Mouse (Mus musculus) embryonic stem cell, embryonic (primary cell): ENCODE data around the gene Lhfpl2.

Source experiments
- CTCF ChIA-PET, 4 experiments: fragments of 300-600 bp in 2 of 4; fragments of 350-600 bp in 2 of 4; sonication (Branson Sonifier 250); formaldehyde crosslinking; loops; one replicate each; lab custom pipeline; 2022; ENCODE audit warnings: inconsistent platforms in 2 of 4; lab: Charles Lee
- POLR2A ChIA-PET, 4 experiments: fragments of 300-600 bp in 2 of 4; fragments of 350-600 bp in 2 of 4; sonication (Branson Sonifier 250); formaldehyde crosslinking; loops; one replicate each; lab custom pipeline; 2022; ENCODE audit warnings: antibody characterized with exemption in 4 of 4, inconsistent platforms in 1 of 4; lab: Charles Lee

Gene Lhfpl2

GRCm38 (mm10) chr13:94198616-94199015, 141.0 kb downstream of the Lhfpl2 start:
- CTCF ChIA-PET, result interaction anchor here in 1 of 4 experiments (0.6 kb wide), 1 partner anchor 1177 kb away, joined by 5 read pairs; the partner anchor contains the start of gene Aggf1
- POLR2A ChIA-PET, result no interaction called here

- CTCF ChIA-PET, result interaction anchor here in 3 of 4 experiments (0.5 to 0.8 kb wide), 4 partner anchors 9 to 193 kb away, joined by 3 read pairs; no protein-coding TSS in a partner anchor
- POLR2A ChIA-PET, result interaction anchor here in 1 of 4 experiments (0.7 kb wide), 1 partner anchor 13 kb away, joined by 3 read pairs; no protein-coding TSS in a partner anchor
These were observed 142.2 kb downstream of the Lhfpl2 start for GRCm38 (mm10) chr13:94199829-94200228.

- ChIA-PET POLR2A (interaction anchor here in 3 of 4 experiments (0.7 to 1.2 kb wide), 4 partner anchors 41 to 120 kb away, joined by 3 to 6 read pairs (median 4); no protein-coding TSS in a partner anchor), CTCF (interaction anchor here (0.5 to 2.6 kb wide), 64 partner anchors 10 to 1360 kb away, joined by 3 to 14 read pairs (median 4); partner anchors contain the start of gene Arsb (in 1 of the 4))
These were observed 147.6 kb downstream of the Lhfpl2 start for GRCm38 (mm10) chr13:94205234-94205633.

- ChIA-PET POLR2A (no interaction called here), CTCF (interaction anchor here in 2 of 4 experiments (0.7 to 1.4 kb wide), 2 partner anchors 8 to 17 kb away, joined by 3 read pairs; no protein-coding TSS in a partner anchor)
These were observed 150.4 kb downstream of the Lhfpl2 start for GRCm38 (mm10) chr13:94207973-94208372.

GRCm38 (mm10) chr13:94208892-94209291, 151.3 kb downstream of the Lhfpl2 start:
- CTCF ChIA-PET, result interaction anchor here in 2 of 4 experiments (0.6 to 1.4 kb wide), 8 partner anchors 9 to 754 kb away, joined by 3 to 5 read pairs (median 3); no protein-coding TSS in a partner anchor

GRCm38 (mm10) chr13:94211236-94212119, 153.9 kb downstream of the Lhfpl2 start:
- ChIA-PET POLR2A (interaction anchor here in 2 of 4 experiments (0.6 to 1.0 kb wide), 2 partner anchors 10 to 1813 kb away, joined by 3 to 5 read pairs; no protein-coding TSS in a partner anchor), CTCF (no interaction called here)

More at GRCm38 (mm10) chr13:94208892-94209291, 151.3 kb downstream of the Lhfpl2 start:
- POLR2A ChIA-PET, result interaction anchor here in 2 of 4 experiments (0.7 to 0.9 kb wide), 2 partner anchors 23 to 33 kb away, joined by 3 to 5 read pairs; no protein-coding TSS in a partner anchor

- CTCF ChIA-PET, result interaction anchor here in 2 of 4 experiments (0.7 to 1.3 kb wide), 2 partner anchors 182 to 419 kb away, joined by 3 to 7 read pairs; no protein-coding TSS in a partner anchor
- POLR2A ChIA-PET, result interaction anchor here in 1 of 4 experiments (1.0 to 1.1 kb wide), 2 partner anchors 10 to 12 kb away, joined by 3 read pairs; no protein-coding TSS in a partner anchor
These were observed 154.6 kb downstream of the Lhfpl2 start for GRCm38 (mm10) chr13:94212179-94212578.

GRCm38 (mm10) chr13:94212716-94213115, 155.1 kb downstream of the Lhfpl2 start:
- ChIA-PET CTCF (interaction anchor here in 3 of 4 experiments (0.5 to 1.3 kb wide), 4 partner anchors 181 to 419 kb away, joined by 3 to 7 read pairs (median 5); no protein-coding TSS in a partner anchor), POLR2A (interaction anchor here in 1 of 4 experiments (0.6 to 1.1 kb wide), 4 partner anchors 9 to 75 kb away, joined by 3 to 5 read pairs (median 3); no protein-coding TSS in a partner anchor)

GRCm38 (mm10) chr13:94223609-94224008, 166.0 kb downstream of the Lhfpl2 start:
- CTCF ChIA-PET, result interaction anchor here in 1 of 4 experiments (0.6 kb wide), 1 partner anchor 77 kb away, joined by 3 read pairs; no protein-coding TSS in a partner anchor
- POLR2A ChIA-PET, result interaction anchor here in 1 of 4 experiments (0.7 to 1.1 kb wide), 2 partner anchors 11 to 155 kb away, joined by 3 read pairs; no protein-coding TSS in a partner anchor

GRCm38 (mm10) chr13:94224717-94225705, 167.4 kb downstream of the Lhfpl2 start:
- ChIA-PET POLR2A (interaction anchor here in 1 of 4 experiments (1.1 kb wide), 1 partner anchor 12 kb away, joined by 3 read pairs; no protein-coding TSS in a partner anchor), CTCF (interaction anchor here in 3 of 4 experiments (0.5 to 1.4 kb wide), 3 partner anchors 20 to 485 kb away, joined by 4 to 5 read pairs (median 4); no protein-coding TSS in a partner anchor)

- ChIA-PET CTCF (interaction anchor here in 2 of 4 experiments (0.6 to 1.1 kb wide), 3 partner anchors 28 to 630 kb away, joined by 3 to 5 read pairs (median 3); no protein-coding TSS in a partner anchor), POLR2A (interaction anchor here in 1 of 4 experiments (0.8 kb wide), 1 partner anchor 23 kb away, joined by 3 read pairs; no protein-coding TSS in a partner anchor)
These were observed 174.3 kb downstream of the Lhfpl2 start for GRCm38 (mm10) chr13:94231871-94232270.

GRCm38 (mm10) chr13:94239488-94239887, 181.9 kb downstream of the Lhfpl2 start:
- POLR2A ChIA-PET, result interaction anchor here in 1 of 4 experiments (2.0 kb wide), 1 partner anchor 12 kb away, joined by 4 read pairs; no protein-coding TSS in a partner anchor
- CTCF ChIA-PET, result no interaction called here

- POLR2A ChIA-PET, result interaction anchor here in 1 of 4 experiments (2.0 kb wide), 1 partner anchor 11 kb away, joined by 4 read pairs; no protein-coding TSS in a partner anchor
- CTCF ChIA-PET, result no interaction called here
These were observed 182.5 kb downstream of the Lhfpl2 start for GRCm38 (mm10) chr13:94240111-94240510.

- POLR2A ChIA-PET, result interaction anchor here in 2 of 4 experiments (0.5 to 1.8 kb wide), 2 partner anchors 51 to 761 kb away, joined by 3 read pairs; no protein-coding TSS in a partner anchor
- CTCF ChIA-PET, result interaction anchor here in 1 of 4 experiments (0.5 kb wide), 1 partner anchor 120 kb away, joined by 4 read pairs; no protein-coding TSS in a partner anchor
These were observed 183.3 kb downstream of the Lhfpl2 start for GRCm38 (mm10) chr13:94240873-94241272.

- ChIA-PET POLR2A (interaction anchor here in 2 of 4 experiments (0.7 to 2.1 kb wide), 8 partner anchors 8 to 618 kb away, joined by 3 to 7 read pairs (median 3); partner anchors contain the start of gene Ap3b1 (in 1 of the 2)), CTCF (interaction anchor here in 1 of 4 experiments (0.7 to 1.9 kb wide), 2 partner anchors 9 to 37 kb away, joined by 3 to 5 read pairs; no protein-coding TSS in a partner anchor)
These were observed 184.4 kb downstream of the Lhfpl2 start for GRCm38 (mm10) chr13:94241892-94242524.

- ChIA-PET CTCF (interaction anchor here in 2 of 4 experiments (0.6 to 1.9 kb wide), 4 partner anchors 8 to 276 kb away, joined by 3 to 5 read pairs (median 3); no protein-coding TSS in a partner anchor), POLR2A (interaction anchor here in 2 of 4 experiments (0.7 to 2.1 kb wide), 6 partner anchors 7 to 618 kb away, joined by 3 to 7 read pairs (median 4); partner anchors contain the start of gene Ap3b1 (in 1 of the 2))
These were observed 185.3 kb downstream of the Lhfpl2 start for GRCm38 (mm10) chr13:94242897-94243296.
